Comparison of ENCODE assay signal across 8 mouse cellular contexts in genomic region chr11:4219317-4219751, GRCm38 (mm10). TPM values are rescaled to one million over a fixed set of nuclear protein-coding genes. Genes with fewer than 3 reads are reported as not detected.
A peak's percentile ranks its signal among the peaks of the same experiment; 100 is the strongest.
DNase-seq lines count a peak whose midpoint lies in the region; ATAC-seq and TF ChIP-seq lines count a peak whose summit lies in the region.

No protein-coding gene starts in this region.

- no peaks in the 10 kb centered on the region for H3K9me3 ChIP-seq in G1E (replicated peaks)
- no peaks in the 10 kb centered on the region for H3K9me3 ChIP-seq in heart, postnatal 0 days (replicated peaks; ENCODE audit: control insufficient read depth, low read length)
- H3K9me3 ChIP-seq in lung, embryonic 16.5 days (ENCODE audit: control insufficient read depth, low read length) = no peaks in the 10 kb centered on the region

- H3K9ac ChIP-seq in heart, postnatal 0 days (replicated peaks; ENCODE audit: low read depth, low read length) = no peak overlapping the region
- H3K9ac ChIP-seq in lung, embryonic 16.5 days (ENCODE audit: low read length) = 0 out of 2 replicates have a peak overlapping the region, but pooled peaks have one; percentile 40

- no peak overlapping the region for H3K4me3 ChIP-seq in G1E (ENCODE audit: low read depth, low read length)
- H3K4me3 ChIP-seq in heart, postnatal 0 days (ENCODE audit: low read depth, low read length) = no peak overlapping the region
- H3K4me3 ChIP-seq in lung, embryonic 16.5 days (ENCODE audit: low read length) = no peak overlapping the region

- peaks cover 41% of the 10 kb centered on the region for H3K36me3 ChIP-seq in G1E (replicated peaks)
- peaks cover 13% of the 10 kb centered on the region for H3K36me3 ChIP-seq in heart, postnatal 0 days (replicated peaks; ENCODE audit: control insufficient read depth, insufficient read depth, low read length)
- H3K36me3 ChIP-seq in lung, embryonic 16.5 days (ENCODE audit: control insufficient read depth, insufficient read depth, low read length) = no peaks in the 10 kb centered on the region

- peak; percentile 32; the same call in 1 of the 2 replicates for TF ChIP-seq CTCF in G1E (IDR thresholded peaks at IDR 0.05; ENCODE audit: low read depth, low read length)
- TF ChIP-seq CTCF in heart, postnatal 0 days (IDR thresholded peaks at IDR 0.05; ENCODE audit: low read depth) = peak; percentile 91

- peak; percentile 78 for DNase-seq in CD4-positive, CD25-positive, alpha-beta regulatory T cell, adult 2 months (ENCODE audit: low read depth, low spot score)
- DNase-seq in G1E (ENCODE audit: low spot score) = peak; percentile 39
- peak; percentile 70 to 73 for DNase-seq in cerebellum, postnatal 36 days
- DNase-seq in heart, postnatal 0 days (ENCODE audit: low spot score) = peak; percentile 78
- peak; percentile 58 to 77 for DNase-seq in layer of hippocampus, adult 8-10 months (ENCODE audit: low spot score in 2 of 2)
- DNase-seq in spleen, postnatal 36 days (ENCODE audit: low spot score in 2 of 2) = peak; percentile 61 to 67

- peaks cover 2% of the 10 kb centered on the region; the same call in 1 of the 2 replicates for H3K27me3 ChIP-seq in G1E (ENCODE audit: insufficient read depth, low read length)
- no peaks in the 10 kb centered on the region for H3K27me3 ChIP-seq in heart, postnatal 0 days (ENCODE audit: control insufficient read depth, insufficient read depth, low read length)
- H3K27me3 ChIP-seq in lung, embryonic 16.5 days (ENCODE audit: control insufficient read depth, insufficient read depth, low read depth, low read length) = no peaks in the 10 kb centered on the region

- no peak for TF ChIP-seq EP300 in heart, postnatal 0 days (IDR thresholded peaks at IDR 0.05; ENCODE audit: low read depth)

- peak overlapping the region; percentile 88; the same call in 1 of the 2 replicates for H3K27ac ChIP-seq in heart, postnatal 0 days (ENCODE audit: low read depth)
- no peak overlapping the region for H3K27ac ChIP-seq in lung, embryonic 16.5 days (ENCODE audit: low read length)

- H3K4me2 ChIP-seq in heart, postnatal 0 days (ENCODE audit: low read depth, low read length) = peak overlapping the region; percentile 64
- H3K4me2 ChIP-seq in lung, embryonic 16.5 days (ENCODE audit: low read depth, low read length) = no peak overlapping the region

- H3K4me1 ChIP-seq in G1E (ENCODE audit: insufficient read depth, low read depth, low read length) = peaks cover 74% of the 10 kb centered on the region
- peaks cover 27% of the 10 kb centered on the region; the same call in 1 of the 2 replicates for H3K4me1 ChIP-seq in heart, postnatal 0 days (ENCODE audit: control insufficient read depth, insufficient read depth)
- peaks cover 8% of the 10 kb centered on the region for H3K4me1 ChIP-seq in lung, embryonic 16.5 days (replicated peaks; ENCODE audit: control insufficient read depth, insufficient read depth, low read length)

- 3% methylated on average over 2 of the region's 2 CpGs for WGBS in heart, postnatal 0 days
- WGBS in lung, embryonic 16.5 days = 12% methylated on average over 2 of the region's 2 CpGs

- no peak for ATAC-seq in CD4-positive, CD25-positive, alpha-beta regulatory T cell, adult 4 months
- no peak for ATAC-seq in G1E (ENCODE audit: extremely low read depth, insufficient number of reproducible peaks, low FRiP score, poor library complexity, severe bottlenecking)
- ATAC-seq in heart, postnatal 0 days (ENCODE audit: insufficient read depth, low read depth) = 0 out of 2 replicates have a peak, but pooled peaks have one; percentile 3
- peak; percentile 16; the same call in 1 of the 2 replicates for ATAC-seq in lung, embryonic 16.5 days (ENCODE audit: low read depth)

RNA-seq across cellular contexts. Expression of gene Castor1, which starts 1.3 kb away (rescaled TPM):
- 10 to 100 TPM; 32.3 to 51.9 TPM for polyA plus RNA-seq in CD4-positive, CD25-positive, alpha-beta regulatory T cell, adult 4 months (2017; shearing (Covaris generic))
- 8.4 and 9.0 TPM in 2 replicates for total RNA-seq in G1E (2014; fragmentation: Nextera tagmentation)
- 8.2 and 10.7 TPM in 2 replicates for total RNA-seq in G1E (2017)
- 2.9 and 4.5 TPM in 2 replicates for polyA plus RNA-seq in G1E (2012)
- 25.1 and 32.6 TPM in 2 replicates for total RNA-seq in heart, postnatal 0 days (2014; rRNA removed; ENCODE audit: low replicate concordance)
- 8.1 and 8.4 TPM in 2 replicates for polyA plus RNA-seq in heart, postnatal 0 days (2015; fragmentation: Nextera tagmentation; extraction: Ambion mirVana)
- total RNA-seq in layer of hippocampus, adult 8-10 months (2022) = 1 to 10 TPM; 3.1 to 5.8 (median 4.9) TPM
- 6.5 and 9.1 TPM in 2 replicates for polyA plus RNA-seq in lung, embryonic 16.5 days (2015; fragmentation: Nextera tagmentation; extraction: Ambion mirVana)

RNA-seq across cellular contexts. Expression of gene Osm, which starts 16.9 kb away (rescaled TPM):
- 10 to 100 TPM; 18.6 to 22.8 TPM for polyA plus RNA-seq in CD4-positive, CD25-positive, alpha-beta regulatory T cell, adult 4 months (2017; shearing (Covaris generic))
- total RNA-seq in G1E (2014; fragmentation: Nextera tagmentation) (7.2 and 8.0 TPM in 2 replicates), G1E (2017) (8.3 and 10.3 TPM in 2 replicates)
- polyA plus RNA-seq in G1E (2012) = 4.0 and 4.5 TPM in 2 replicates
- 0.84 TPM in 1 of 2 replicates, not detected in the other for total RNA-seq in heart, postnatal 0 days (2014; rRNA removed; ENCODE audit: low replicate concordance)
- 0.10 TPM in 1 of 2 replicates, not detected in the other for polyA plus RNA-seq in heart, postnatal 0 days (2015; fragmentation: Nextera tagmentation; extraction: Ambion mirVana)
- under 1 TPM in 2 of 4 experiments, not detected in 2; 0.65 to 0.93 TPM for total RNA-seq in layer of hippocampus, adult 8-10 months (2022)
- 0.25 and 0.28 TPM in 2 replicates for polyA plus RNA-seq in lung, embryonic 16.5 days (2015; fragmentation: Nextera tagmentation; extraction: Ambion mirVana)

RNA-seq across cellular contexts. Expression of gene Tbc1d10a, which starts 32.7 kb away (rescaled TPM):
- 10 to 100 TPM; 23.0 to 30.6 TPM for polyA plus RNA-seq in CD4-positive, CD25-positive, alpha-beta regulatory T cell, adult 4 months (2017; shearing (Covaris generic))
- 2.2 and 5.0 TPM in 2 replicates for total RNA-seq in G1E (2014; fragmentation: Nextera tagmentation)
- total RNA-seq in G1E (2017) = 20.8 and 25.4 TPM in 2 replicates
- 24.1 and 28.3 TPM in 2 replicates for polyA plus RNA-seq in G1E (2012)
- 17.5 and 31.3 TPM in 2 replicates for total RNA-seq in heart, postnatal 0 days (2014; rRNA removed; ENCODE audit: low replicate concordance)
- 10.9 and 11.4 TPM in 2 replicates for polyA plus RNA-seq in heart, postnatal 0 days (2015; fragmentation: Nextera tagmentation; extraction: Ambion mirVana)
- 10 to 100 TPM; 26.7 to 31.7 (median 28.8) TPM for total RNA-seq in layer of hippocampus, adult 8-10 months (2022)
- polyA plus RNA-seq in lung, embryonic 16.5 days (2015; fragmentation: Nextera tagmentation; extraction: Ambion mirVana) = 30.5 and 34.3 TPM in 2 replicates

RNA-seq across cellular contexts. Expression of gene Lif, which starts 38.0 kb away (rescaled TPM):
- polyA plus RNA-seq in CD4-positive, CD25-positive, alpha-beta regulatory T cell, adult 4 months (2017; shearing (Covaris generic)) = 1 to 10 TPM; 1.8 to 2.7 TPM
- total RNA-seq in G1E (2014; fragmentation: Nextera tagmentation) = 0.75 TPM in 1 of 2 replicates, not detected in the other
- 1.0 and 1.2 TPM in 2 replicates for total RNA-seq in G1E (2017)
- polyA plus RNA-seq in G1E (2012) = 0.02 and 0.12 TPM in 2 replicates
- total RNA-seq in heart, postnatal 0 days (2014; rRNA removed; ENCODE audit: low replicate concordance) = 0.54 and 0.73 TPM in 2 replicates
- 0.32 and 0.71 TPM in 2 replicates for polyA plus RNA-seq in heart, postnatal 0 days (2015; fragmentation: Nextera tagmentation; extraction: Ambion mirVana)
- total RNA-seq in layer of hippocampus, adult 8-10 months (2022) = 1 to 10 TPM in 3 of 4 experiments, under 1 TPM in 1; 0.71 to 2.8 (median 1.6) TPM
- polyA plus RNA-seq in lung, embryonic 16.5 days (2015; fragmentation: Nextera tagmentation; extraction: Ambion mirVana) = 0.44 and 0.68 TPM in 2 replicates

RNA-seq across cellular contexts. Expression of gene Sf3a1, which starts 59.2 kb away (rescaled TPM):
- polyA plus RNA-seq in CD4-positive, CD25-positive, alpha-beta regulatory T cell, adult 4 months (2017; shearing (Covaris generic)) = 10 to 100 TPM; 57.5 to 68.2 TPM
- total RNA-seq in G1E (2014; fragmentation: Nextera tagmentation) (103 and 124 TPM in 2 replicates), G1E (2017) (35.4 and 39.0 TPM in 2 replicates)
- polyA plus RNA-seq in G1E (2012) = 138 and 174 TPM in 2 replicates
- total RNA-seq in heart, postnatal 0 days (2014; rRNA removed; ENCODE audit: low replicate concordance) = 14.0 and 20.6 TPM in 2 replicates
- polyA plus RNA-seq in heart, postnatal 0 days (2015; fragmentation: Nextera tagmentation; extraction: Ambion mirVana) = 16.4 and 16.7 TPM in 2 replicates
- 10 to 100 TPM; 57.6 to 66.7 (median 63.6) TPM for total RNA-seq in layer of hippocampus, adult 8-10 months (2022)
- 42.1 and 48.9 TPM in 2 replicates for polyA plus RNA-seq in lung, embryonic 16.5 days (2015; fragmentation: Nextera tagmentation; extraction: Ambion mirVana)

Comparison
In these comparisons a context has a peak if more than half of its experiments do, and no peak if none do; other contexts are left out.
1. ATAC-seq: peak in heart, postnatal 0 days (single experiment) and lung, embryonic 16.5 days (single experiment); none in CD4-positive, CD25-positive, alpha-beta regulatory T cell, adult 4 months (single experiment) and G1E (single experiment).
2. Peak in every context shown above with its lines, with median percentiles within 50 percentile points of each other: DNase-seq.